Mouse (Mus musculus): ENCODE results near the gene Nr1h5. TPM values are rescaled to one million over a fixed set of nuclear protein-coding genes. Genes with fewer than 3 reads are reported as not detected.

Gene Nr1h5
- polyA plus RNA-seq, 1 experiment from 2014 or later, result not detected

- 94% methylated on average over 78 of the region's 78 CpGs for WGBS
- Histone ChIP-seq H3K36me3 (ENCODE audit: insufficient read depth, low read length) (no peaks in the 10 kb centered on the region), H3K27ac (no peak within 1 kb of the TSS), H3K4me3 (replicated peaks; ENCODE audit: low read depth, low read length) (no peak within 1 kb of the TSS), H3K9ac (ENCODE audit: low read depth, low read length) (no peak within 1 kb of the TSS), H3K27me3 (ENCODE audit: insufficient read depth, low read length) (no peaks in the 10 kb centered on the region), H3K4me1 (replicated peaks; ENCODE audit: insufficient read depth, low read length) (no peaks in the 10 kb centered on the region), H3K9me3 (replicated peaks; ENCODE audit: low read length) (no peaks in the 10 kb centered on the region), H3K4me2 (ENCODE audit: low read length) (no peak within 1 kb of the TSS)
- TF ChIP-seq CTCF (IDR thresholded peaks at IDR 0.05; ENCODE audit: low read depth), result no peak
- no peak for DNase-seq (ENCODE audit: low spot score)
- ATAC-seq (replicated peaks; ENCODE audit: low FRiP score, low read depth), result 0 out of 2 replicates have a peak, but pooled peaks have one; percentile 36
These were observed 28.2 kb downstream of the Nr1h5 start, which contains the start of gene Sycp1 for GRCm38 (mm10) chr3:102935451-102936354. TSS of gene Sycp1 (minus strand) at chr3:102936100.

- H3K4me1 ChIP-seq (replicated peaks; ENCODE audit: insufficient read depth, low read length), result no peaks in the 10 kb centered on the region
- no peak overlapping the region for H3K9ac ChIP-seq (ENCODE audit: low read depth, low read length)
- no peak overlapping the region for H3K4me2 ChIP-seq (ENCODE audit: low read length)
- no peaks in the 10 kb centered on the region for H3K36me3 ChIP-seq (ENCODE audit: insufficient read depth, low read length)
- WGBS, result 93% methylated on average over 1 of the region's 1 CpGs
- H3K27ac ChIP-seq, result no peak overlapping the region
- no peak overlapping the region for H3K4me3 ChIP-seq (replicated peaks; ENCODE audit: low read depth, low read length)
- DNase-seq (ENCODE audit: low spot score) (no peak), ATAC-seq (replicated peaks; ENCODE audit: low FRiP score, low read depth) (no peak)
- no peak for TF ChIP-seq CTCF (IDR thresholded peaks at IDR 0.05; ENCODE audit: low read depth)
- H3K9me3 ChIP-seq (replicated peaks; ENCODE audit: low read length), result no peaks in the 10 kb centered on the region
- no peaks in the 10 kb centered on the region for H3K27me3 ChIP-seq (ENCODE audit: insufficient read depth, low read length)
These were observed 64.8 kb downstream of the Nr1h5 start for GRCm38 (mm10) chr3:102899136-102899535.

Other genes starting within 250 kb of the Nr1h5 start
- gene Tspan2, start 229.6 kb downstream of the Nr1h5 start, polyA plus RNA-seq (2015; fragmentation: Nextera tagmentation; extraction: Ambion mirVana), result 8.9 and 9.5 TPM in 2 replicates
- gene Tshb, start 181.4 kb downstream of the Nr1h5 start, polyA plus RNA-seq (2015; fragmentation: Nextera tagmentation; extraction: Ambion mirVana), result 0.10 and 0.18 TPM in 2 replicates
- gene Sycp1, start 28.0 kb downstream of the Nr1h5 start, polyA plus RNA-seq (2015; fragmentation: Nextera tagmentation; extraction: Ambion mirVana), result not detected in 2 replicates
- gene Sike1, start 31.6 kb upstream of the Nr1h5 start, polyA plus RNA-seq (2015; fragmentation: Nextera tagmentation; extraction: Ambion mirVana), result 54.4 and 59.5 TPM in 2 replicates
- 239 and 269 TPM in 2 replicates for gene Csde1, start 56.3 kb upstream of the Nr1h5 start, polyA plus RNA-seq (2015; fragmentation: Nextera tagmentation; extraction: Ambion mirVana)
- 53.2 and 57.1 TPM in 2 replicates for gene Nras, start 94.2 kb upstream of the Nr1h5 start, polyA plus RNA-seq (2015; fragmentation: Nextera tagmentation; extraction: Ambion mirVana)
- gene Ampd1, start 109.9 kb upstream of the Nr1h5 start, polyA plus RNA-seq (2015; fragmentation: Nextera tagmentation; extraction: Ambion mirVana), result not detected in 2 replicates
- gene Dennd2c, start 138.5 kb upstream of the Nr1h5 start, polyA plus RNA-seq (2015; fragmentation: Nextera tagmentation; extraction: Ambion mirVana), result 2.3 and 2.8 TPM in 2 replicates
- 144 and 151 TPM in 2 replicates for gene Bcas2, start 207.5 kb upstream of the Nr1h5 start, polyA plus RNA-seq (2015; fragmentation: Nextera tagmentation; extraction: Ambion mirVana)